In the genomic region with DNA sequence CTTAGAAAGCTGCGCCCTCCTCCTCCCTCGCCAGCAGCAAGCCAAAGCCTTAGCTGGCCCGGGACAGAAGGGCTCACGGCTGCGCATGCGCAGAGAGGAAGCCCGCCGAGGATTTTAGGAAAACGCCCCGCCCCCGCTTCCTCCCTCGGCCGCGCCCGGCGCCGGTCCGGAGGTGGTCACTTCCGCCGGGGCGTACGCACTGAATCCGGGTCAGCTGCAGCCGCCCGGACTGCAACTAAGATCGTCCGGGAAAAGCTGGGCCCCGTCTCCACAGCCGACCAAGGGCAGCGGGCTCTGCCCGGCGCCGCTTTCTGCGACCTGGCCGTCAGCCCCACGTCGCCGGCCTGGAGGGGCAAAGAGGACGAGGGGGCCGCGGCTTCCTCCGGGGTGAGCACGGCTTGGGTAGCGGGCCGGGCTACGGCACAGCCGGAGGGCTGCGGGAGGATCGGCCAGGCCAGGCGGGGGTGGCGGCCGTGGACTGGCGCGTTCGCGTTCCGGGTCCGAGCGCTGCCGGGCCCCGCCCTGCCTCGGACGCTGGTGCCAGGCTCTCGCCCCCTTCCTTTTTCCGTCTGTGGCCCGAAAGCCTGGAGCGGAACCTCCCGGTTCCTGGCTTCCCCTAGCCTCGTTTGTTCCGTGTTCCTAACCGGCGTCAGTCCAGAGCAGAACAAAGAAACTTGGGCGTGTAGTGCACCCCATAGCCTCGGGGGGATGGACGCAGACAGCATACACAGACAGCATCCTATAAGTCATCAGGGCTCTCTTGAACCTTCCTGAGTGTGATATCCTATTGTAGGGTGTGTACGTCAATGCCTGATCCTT, we compare ENCODE assay signal across 8 mouse cellular contexts. TPM values are rescaled to one million over a fixed set of nuclear protein-coding genes. Genes with fewer than 3 reads are reported as not detected.
A peak's percentile ranks its signal among the peaks of the same experiment; 100 is the strongest.
DNase-seq lines count a peak whose midpoint lies in the region; ATAC-seq and TF ChIP-seq lines count a peak whose summit lies in the region.

A gene (plus strand): TSS at position 164 of the 819 bp plus-strand sequence.

- TF ChIP-seq CTCF in kidney, adult 2 months (conservative IDR thresholded peaks at IDR 0.05; ENCODE audit: insufficient read depth, insufficient read length, low read depth, low read length) = no peak
- no peak for TF ChIP-seq CTCF in spleen, adult 2 months (IDR thresholded peaks at IDR 0.05; ENCODE audit: extremely low read depth, insufficient read depth, insufficient read length, insufficient replicate concordance)

- peak; percentile 83 for TF ChIP-seq POLR2A in kidney, adult 2 months (IDR thresholded peaks at IDR 0.05; ENCODE audit: low read depth, low read length)
- TF ChIP-seq POLR2A in spleen, adult 2 months (IDR thresholded peaks at IDR 0.05; ENCODE audit: low read depth, low read length) = peak; percentile 32; the same call in 1 of the 2 replicates

- peaks cover 33% of the 10 kb centered on the region for H3K4me1 ChIP-seq in embryonic facial prominence, embryonic 13.5 days
- H3K4me1 ChIP-seq in kidney, adult 2 months (ENCODE audit: control insufficient read depth, insufficient read depth, low read length) = peaks cover 3% of the 10 kb centered on the region
- peaks cover 18% of the 10 kb centered on the region for H3K4me1 ChIP-seq in limb, embryonic 12.5 days (replicated peaks)
- H3K4me1 ChIP-seq in midbrain, embryonic 15.5 days = peaks cover 34% of the 10 kb centered on the region
- H3K4me1 ChIP-seq in spleen, adult 2 months (ENCODE audit: control insufficient read depth, insufficient read depth, insufficient read length) = peaks cover 3% of the 10 kb centered on the region

- H3K9ac ChIP-seq in embryonic facial prominence, embryonic 13.5 days = peak within 1 kb of the TSS; percentile 99
- H3K9ac ChIP-seq in limb, embryonic 12.5 days (replicated peaks) = peak within 1 kb of the TSS; percentile 99
- H3K9ac ChIP-seq in midbrain, embryonic 15.5 days = peak within 1 kb of the TSS; percentile 88

- H3K36me3 ChIP-seq in embryonic facial prominence, embryonic 13.5 days = peaks cover 14% of the 10 kb centered on the region
- H3K36me3 ChIP-seq in kidney, adult 2 months (ENCODE audit: control insufficient read depth, insufficient read depth, low read length) = no peaks in the 10 kb centered on the region
- H3K36me3 ChIP-seq in limb, embryonic 12.5 days = peaks cover 9% of the 10 kb centered on the region
- H3K36me3 ChIP-seq in midbrain, embryonic 15.5 days (replicated peaks) = no peaks in the 10 kb centered on the region
- H3K36me3 ChIP-seq in spleen, adult 2 months (ENCODE audit: control insufficient read depth, insufficient read depth, low read length) = no peaks in the 10 kb centered on the region; the same call in 1 of the 2 replicates

- H3K27me3 ChIP-seq in embryonic facial prominence, embryonic 13.5 days = no peaks in the 10 kb centered on the region
- H3K27me3 ChIP-seq in kidney, adult 2 months (replicated peaks; ENCODE audit: control insufficient read depth, insufficient read depth, low read length) = no peaks in the 10 kb centered on the region
- H3K27me3 ChIP-seq in limb, embryonic 12.5 days = no peaks in the 10 kb centered on the region
- H3K27me3 ChIP-seq in midbrain, embryonic 15.5 days (replicated peaks) = no peaks in the 10 kb centered on the region
- no peaks in the 10 kb centered on the region for H3K27me3 ChIP-seq in spleen, adult 2 months (ENCODE audit: control insufficient read depth, insufficient read depth, low read length)

- WGBS in embryonic facial prominence, embryonic 13.5 days = under 1% methylated on average over 76 of the region's 76 CpGs
- under 1% methylated on average over 72 of the region's 76 CpGs for WGBS in kidney, adult 2 months
- under 1% methylated on average over 75 of the region's 76 CpGs for WGBS in limb, embryonic 12.5 days
- WGBS in midbrain, embryonic 15.5 days = under 1% methylated on average over 76 of the region's 76 CpGs
- WGBS in spleen, adult 2 months = under 1% methylated on average over 75 of the region's 76 CpGs

- no peaks in the 10 kb centered on the region for H3K9me3 ChIP-seq in embryonic facial prominence, embryonic 13.5 days
- H3K9me3 ChIP-seq in limb, embryonic 12.5 days = no peaks in the 10 kb centered on the region
- H3K9me3 ChIP-seq in midbrain, embryonic 15.5 days = no peaks in the 10 kb centered on the region

- peak within 1 kb of the TSS; percentile 99 for H3K4me3 ChIP-seq in embryonic facial prominence, embryonic 13.5 days
- H3K4me3 ChIP-seq in kidney, adult 2 months (ENCODE audit: insufficient read depth, low read depth, low read length) = peak within 1 kb of the TSS; percentile 78
- peak within 1 kb of the TSS; percentile 99 for H3K4me3 ChIP-seq in limb, embryonic 12.5 days (replicated peaks)
- H3K4me3 ChIP-seq in midbrain, embryonic 15.5 days = peak within 1 kb of the TSS; percentile 84
- H3K4me3 ChIP-seq in spleen, adult 2 months (ENCODE audit: extremely low read depth, insufficient read depth, insufficient read length) = peak within 1 kb of the TSS; percentile 98

- H3K27ac ChIP-seq in embryonic facial prominence, embryonic 13.5 days = peak within 1 kb of the TSS; percentile 96
- peak within 1 kb of the TSS; percentile 77 for H3K27ac ChIP-seq in kidney, adult 2 months (ENCODE audit: insufficient read depth, low read depth, low read length)
- H3K27ac ChIP-seq in limb, embryonic 12.5 days = peak within 1 kb of the TSS; percentile 96
- H3K27ac ChIP-seq in midbrain, embryonic 15.5 days = peak within 1 kb of the TSS; percentile 91
- peak within 1 kb of the TSS; percentile 96 for H3K27ac ChIP-seq in spleen, adult 2 months (ENCODE audit: insufficient read depth, low read length)

- peak within 1 kb of the TSS; percentile 60 for H3K4me2 ChIP-seq in embryonic facial prominence, embryonic 13.5 days
- H3K4me2 ChIP-seq in limb, embryonic 12.5 days = peak within 1 kb of the TSS; percentile 71
- peak within 1 kb of the TSS; percentile 66 for H3K4me2 ChIP-seq in midbrain, embryonic 15.5 days

- peak; percentile 88 for ATAC-seq in embryonic facial prominence, embryonic 13.5 days (ENCODE audit: insufficient number of reproducible peaks, insufficient read depth, low FRiP score, low TSS enrichment, low read depth)
- peak; percentile 94 for ATAC-seq in limb, embryonic 12.5 days (ENCODE audit: insufficient number of reproducible peaks, insufficient read depth, low FRiP score, low TSS enrichment, low read depth)
- peak; percentile 95 for ATAC-seq in midbrain, embryonic 15.5 days (replicated peaks)

- peak; percentile 95 for DNase-seq in 3134 (ENCODE audit: extremely low read depth, insufficient read length, low spot score)
- DNase-seq in adrenal gland, postnatal 36 days = peak; percentile 98
- peak; percentile 97 for DNase-seq in heart, adult 18-20 months
- peak; percentile 97 for DNase-seq in kidney, adult 2 months
- peak; percentile 44 to 91 for DNase-seq in spleen, adult 2 months (ENCODE audit: low read depth in 1 of 2, low spot score in 2 of 2)

RNA-seq across cellular contexts. Expression of the gene that starts here (rescaled TPM):
- total RNA-seq in adrenal gland, postnatal 36 days (2021) = 100 to 1,000 TPM in 1 of 2 experiments, 10 to 100 TPM in 1; 90.7 to 114 TPM
- polyA plus RNA-seq in embryonic facial prominence, embryonic 13.5 days (2015; fragmentation: Nextera tagmentation; extraction: Ambion mirVana) = 103 and 122 TPM in 2 replicates
- total RNA-seq in heart, adult 18-20 months (2021) = 100 to 1,000 TPM; 101 to 103 TPM
- 16.9 and 19.0 TPM in 2 replicates for polyA plus RNA-seq in kidney, adult 2 months (2012; rRNA removed)
- 103 and 112 TPM in 2 replicates for polyA plus RNA-seq in limb, embryonic 12.5 days (2016; fragmentation: Nextera tagmentation; extraction: Ambion mirVana)
- 73.8 and 78.7 TPM in 2 replicates for polyA plus RNA-seq in midbrain, embryonic 15.5 days (2015; fragmentation: Nextera tagmentation; extraction: Ambion mirVana)
- polyA plus RNA-seq in spleen, adult 2 months (2012; rRNA removed) = 16.1 and 19.0 TPM in 2 replicates

Comparison
In these comparisons a context has a peak if more than half of its experiments do, and no peak if none do; other contexts are left out.
1. Peak in every context shown above with its lines: DNase-seq, ATAC-seq, H3K4me3 ChIP-seq and H3K27ac ChIP-seq.